Mouse (Mus musculus) lung, postnatal 0 days (tissue): ENCODE data around the gene Nsd2.

Experiments used
- CTCF ChIP-seq: IDR thresholded peaks from 2 replicates; pipeline ENCODE4 v1.5.1; 2016; ENCODE audit warnings: antibody characterized with exemption, mild to moderate bottlenecking
- EP300 ChIP-seq: IDR thresholded peaks from 2 replicates; pipeline ENCODE4 v1.6.1; 2016; ENCODE audit warnings: antibody characterized with exemption, mild to moderate bottlenecking, control low read depth

- no peak for TF ChIP-seq CTCF
- TF ChIP-seq EP300: no peak
Measured at GRCm38 (mm10) chr5:33777195-33777594, 43.3 kb upstream of the Nsd2 start.
